Mouse (Mus musculus): ENCODE data around the gene Hsd17b14. TPM values are rescaled to one million over a fixed set of nuclear protein-coding genes. Genes with fewer than 3 reads are reported as not detected.

The Hsd17b14 gene
- polyA plus RNA-seq, 1 experiment from 2014 or later: 0.60 TPM

GRCm38 (mm10) chr7:45519345-45520120, 35.2 kb upstream of the Hsd17b14 start:
- no peak overlapping the region for H3K27ac ChIP-seq (ENCODE audit: low read depth, low read length)
- H3K9me3 ChIP-seq (ENCODE audit: control insufficient read depth, low read length): no peaks in the 10 kb centered on the region
- WGBS: 70% methylated on average over 8 of the region's 8 CpGs

GRCm38 (mm10) chr7:45520605-45521004, 34.1 kb upstream of the Hsd17b14 start:
- 93% methylated on average over 7 of the region's 7 CpGs for WGBS
- Histone ChIP-seq H3K36me3 (ENCODE audit: control insufficient read depth, insufficient read depth, low read length) (no peaks in the 10 kb centered on the region), H3K27ac (ENCODE audit: low read depth, low read length) (no peak overlapping the region), H3K9ac (replicated peaks; ENCODE audit: low read depth, low read length) (no peak overlapping the region), H3K4me3 (ENCODE audit: low read depth, low read length) (no peak overlapping the region), H3K27me3 (ENCODE audit: control insufficient read depth, insufficient read depth, low read length) (no peaks in the 10 kb centered on the region), H3K4me1 (ENCODE audit: control insufficient read depth, insufficient read depth, low read length) (peaks cover 9% of the 10 kb centered on the region; the same call in 1 of the 2 replicates), H3K4me2 (ENCODE audit: low read depth, low read length) (no peak overlapping the region), H3K9me3 (ENCODE audit: control insufficient read depth, low read length) (no peaks in the 10 kb centered on the region)
- no peak for ATAC-seq (ENCODE audit: low read depth)

More at GRCm38 (mm10) chr7:45519345-45520120, 35.2 kb upstream of the Hsd17b14 start:
- no peak for ATAC-seq (ENCODE audit: low read depth)
- Histone ChIP-seq H3K9ac (replicated peaks; ENCODE audit: low read depth, low read length) (no peak overlapping the region), H3K4me3 (ENCODE audit: low read depth, low read length) (no peak overlapping the region), H3K4me2 (ENCODE audit: low read depth, low read length) (no peak overlapping the region), H3K36me3 (ENCODE audit: control insufficient read depth, insufficient read depth, low read length) (no peaks in the 10 kb centered on the region), H3K4me1 (ENCODE audit: control insufficient read depth, insufficient read depth, low read length) (no peaks in the 10 kb centered on the region; the same call in 1 of the 2 replicates), H3K27me3 (ENCODE audit: control insufficient read depth, insufficient read depth, low read length) (no peaks in the 10 kb centered on the region)

- Histone ChIP-seq H3K9ac (replicated peaks; ENCODE audit: low read depth, low read length) (peak overlapping the region; percentile 55; the same call in 1 of the 2 replicates), H3K9me3 (ENCODE audit: control insufficient read depth, low read length) (no peaks in the 10 kb centered on the region), H3K4me1 (ENCODE audit: control insufficient read depth, insufficient read depth, low read length) (peaks cover 10% of the 10 kb centered on the region; the same call in 1 of the 2 replicates), H3K36me3 (ENCODE audit: control insufficient read depth, insufficient read depth, low read length) (no peaks in the 10 kb centered on the region), H3K4me3 (ENCODE audit: low read depth, low read length) (peak overlapping the region; percentile 42), H3K27me3 (ENCODE audit: control insufficient read depth, insufficient read depth, low read length) (no peaks in the 10 kb centered on the region), H3K27ac (ENCODE audit: low read depth, low read length) (peak overlapping the region; percentile 73), H3K4me2 (ENCODE audit: low read depth, low read length) (peak overlapping the region; percentile 51)
- ATAC-seq (ENCODE audit: low read depth): peak; percentile 71
- under 1% methylated on average over 28 of the region's 28 CpGs for WGBS
Observed at GRCm38 (mm10) chr7:45521728-45522184, 32.9 kb upstream of the Hsd17b14 start.

- Histone ChIP-seq H3K27me3 (ENCODE audit: control insufficient read depth, insufficient read depth, low read length) (no peaks in the 10 kb centered on the region), H3K4me1 (ENCODE audit: control insufficient read depth, insufficient read depth, low read length) (peaks cover 10% of the 10 kb centered on the region; the same call in 1 of the 2 replicates), H3K36me3 (ENCODE audit: control insufficient read depth, insufficient read depth, low read length) (no peaks in the 10 kb centered on the region), H3K9me3 (ENCODE audit: control insufficient read depth, low read length) (no peaks in the 10 kb centered on the region), H3K4me3 (ENCODE audit: low read depth, low read length) (peak overlapping the region; percentile 42; the same call in 1 of the 2 replicates), H3K27ac (ENCODE audit: low read depth, low read length) (no peak overlapping the region), H3K9ac (replicated peaks; ENCODE audit: low read depth, low read length) (no peak overlapping the region), H3K4me2 (ENCODE audit: low read depth, low read length) (peak overlapping the region; percentile 51)
- ATAC-seq (ENCODE audit: low read depth): no peak
- WGBS: 60% methylated on average over 16 of the region's 16 CpGs
Observed at GRCm38 (mm10) chr7:45522194-45522752, 32.4 kb upstream of the Hsd17b14 start.

GRCm38 (mm10) chr7:45522957-45523676, 31.6 kb upstream of the Hsd17b14 start:
- H3K36me3 ChIP-seq (ENCODE audit: control insufficient read depth, insufficient read depth, low read length): no peaks in the 10 kb centered on the region
- no peak overlapping the region for H3K4me3 ChIP-seq (ENCODE audit: low read depth, low read length)
- H3K27me3 ChIP-seq (ENCODE audit: control insufficient read depth, insufficient read depth, low read length): no peaks in the 10 kb centered on the region
- WGBS: 74% methylated on average over 18 of the region's 18 CpGs
- H3K4me1 ChIP-seq (ENCODE audit: control insufficient read depth, insufficient read depth, low read length): peaks cover 10% of the 10 kb centered on the region; the same call in 1 of the 2 replicates
- H3K4me2 ChIP-seq (ENCODE audit: low read depth, low read length): no peak overlapping the region
- H3K9ac ChIP-seq (replicated peaks; ENCODE audit: low read depth, low read length): no peak overlapping the region
- no peak for ATAC-seq (ENCODE audit: low read depth)
- H3K27ac ChIP-seq (ENCODE audit: low read depth, low read length): no peak overlapping the region
- no peaks in the 10 kb centered on the region for H3K9me3 ChIP-seq (ENCODE audit: control insufficient read depth, low read length)

- no peak overlapping the region for H3K4me2 ChIP-seq (ENCODE audit: low read depth, low read length)
- no peak overlapping the region for H3K27ac ChIP-seq (ENCODE audit: low read depth, low read length)
- H3K27me3 ChIP-seq (ENCODE audit: control insufficient read depth, insufficient read depth, low read length): no peaks in the 10 kb centered on the region
- H3K4me1 ChIP-seq (ENCODE audit: control insufficient read depth, insufficient read depth, low read length): peaks cover 10% of the 10 kb centered on the region; the same call in 1 of the 2 replicates
- H3K36me3 ChIP-seq (ENCODE audit: control insufficient read depth, insufficient read depth, low read length): no peaks in the 10 kb centered on the region
- 85% methylated on average over 13 of the region's 13 CpGs for WGBS
- ATAC-seq (ENCODE audit: low read depth): no peak
- H3K4me3 ChIP-seq (ENCODE audit: low read depth, low read length): no peak overlapping the region
- H3K9me3 ChIP-seq (ENCODE audit: control insufficient read depth, low read length): no peaks in the 10 kb centered on the region
- no peak overlapping the region for H3K9ac ChIP-seq (replicated peaks; ENCODE audit: low read depth, low read length)
Observed at GRCm38 (mm10) chr7:45523678-45524170, 31.0 kb upstream of the Hsd17b14 start.

GRCm38 (mm10) chr7:45524841-45525621, 29.7 kb upstream of the Hsd17b14 start:
- peak; percentile 2; the same call in 1 of the 2 replicates for ATAC-seq (ENCODE audit: low read depth)
- WGBS: 37% methylated on average over 12 of the region's 12 CpGs
- H3K36me3 ChIP-seq (ENCODE audit: control insufficient read depth, insufficient read depth, low read length): no peaks in the 10 kb centered on the region
- peak overlapping the region; percentile 88 for H3K4me2 ChIP-seq (ENCODE audit: low read depth, low read length)
- peak overlapping the region; percentile 73 for H3K9ac ChIP-seq (replicated peaks; ENCODE audit: low read depth, low read length)
- H3K4me1 ChIP-seq (ENCODE audit: control insufficient read depth, insufficient read depth, low read length): peaks cover 10% of the 10 kb centered on the region; the same call in 1 of the 2 replicates
- peak overlapping the region; percentile 64 for H3K4me3 ChIP-seq (ENCODE audit: low read depth, low read length)
- H3K9me3 ChIP-seq (ENCODE audit: control insufficient read depth, low read length): no peaks in the 10 kb centered on the region
- H3K27me3 ChIP-seq (ENCODE audit: control insufficient read depth, insufficient read depth, low read length): no peaks in the 10 kb centered on the region
- peak overlapping the region; percentile 70 for H3K27ac ChIP-seq (ENCODE audit: low read depth, low read length)

GRCm38 (mm10) chr7:45525809-45526473, 28.8 kb upstream of the Hsd17b14 start, which contains the start of the genes Ppp1r15a and Plekha4:
Gene Ppp1r15a (minus strand): TSS chr7:45526268.
Gene Plekha4 (plus strand): TSS chr7:45526330.
- Histone ChIP-seq H3K4me2 (ENCODE audit: low read depth, low read length) (peak within 1 kb of the TSS; percentile 88), H3K9ac (replicated peaks; ENCODE audit: low read depth, low read length) (peak within 1 kb of the TSS; percentile 73), H3K36me3 (ENCODE audit: control insufficient read depth, insufficient read depth, low read length) (no peaks in the 10 kb centered on the region), H3K4me1 (ENCODE audit: control insufficient read depth, insufficient read depth, low read length) (peaks cover 10% of the 10 kb centered on the region; the same call in 1 of the 2 replicates), H3K27ac (ENCODE audit: low read depth, low read length) (peak within 1 kb of the TSS; percentile 70), H3K9me3 (ENCODE audit: control insufficient read depth, low read length) (no peaks in the 10 kb centered on the region), H3K27me3 (ENCODE audit: control insufficient read depth, insufficient read depth, low read length) (no peaks in the 10 kb centered on the region), H3K4me3 (ENCODE audit: low read depth, low read length) (peak within 1 kb of the TSS; percentile 64)
- under 1% methylated on average over 54 of the region's 54 CpGs for WGBS
- peak; percentile 77 for ATAC-seq (ENCODE audit: low read depth)

Data from neural tube, embryonic 14.5 days (tissue).